12 mouse cellular contexts compared by ENCODE assay signal in genomic region chr12:25310293-25310946, GRCm38 (mm10).
DNase-seq lines count a peak whose midpoint lies in the region; ATAC-seq and TF ChIP-seq lines count a peak whose summit lies in the region.
"Had no signal": no experiment of that assay in that cellular context is flagged by ENCODE, and none has a peak within 500 bp of the region (broad histone marks: within the 10 kb centered on the region; RNA-seq: fewer than 3 reads in every experiment).

No protein-coding gene starts in this region.

- no peaks in the 10 kb centered on the region for H3K79me2 ChIP-seq in myocyte (ENCODE audit: control insufficient read depth, insufficient read depth)

- no peak overlapping the region for H3ac ChIP-seq in myocyte (ENCODE audit: control insufficient read depth, insufficient read length)

- H3K9me3 ChIP-seq in kidney, embryonic 16.5 days (ENCODE audit: low read length) = no peaks in the 10 kb centered on the region
- H3K9me3 ChIP-seq: embryonic facial prominence, embryonic 12.5 days had no signal

- peak; percentile 35 to 56 for DNase-seq in cerebellum, postnatal 10 days
- DNase-seq in cerebellum, postnatal 36 days = no peak
- DNase-seq in ovary, adult 18-20 months (ENCODE audit: low spot score) = peak; percentile 68
- no peak for DNase-seq in ovary, postnatal 10 days (ENCODE audit: low spot score)
- DNase-seq in spleen, postnatal 14 days (ENCODE audit: low spot score in 2 of 2) = no peak
- DNase-seq in layer of hippocampus, adult 2 months (ENCODE audit: low spot score in 2 of 2) = no peak
- DNase-seq: thymus, adult 2 months had no signal

- H3K4me3 ChIP-seq in kidney, embryonic 16.5 days (ENCODE audit: low read length) = no peak overlapping the region
- H3K4me3 ChIP-seq in myocyte = no peak overlapping the region
- no peak overlapping the region for H3K4me3 ChIP-seq in layer of hippocampus, adult 2 months
- H3K4me3 ChIP-seq: embryonic facial prominence, embryonic 12.5 days had no signal

- no peaks in the 10 kb centered on the region for H3K36me3 ChIP-seq in kidney, embryonic 16.5 days (ENCODE audit: insufficient read depth, low read length)
- no peaks in the 10 kb centered on the region for H3K36me3 ChIP-seq in myocyte (ENCODE audit: control insufficient read depth, insufficient read depth)
- H3K36me3 ChIP-seq: embryonic facial prominence, embryonic 12.5 days had no signal

- H3K4me2 ChIP-seq in kidney, embryonic 16.5 days (replicated peaks; ENCODE audit: low read depth, low read length) = no peak overlapping the region
- H3K4me2 ChIP-seq in myocyte (ENCODE audit: low read depth) = peak overlapping the region; percentile 58
- H3K4me2 ChIP-seq: embryonic facial prominence, embryonic 12.5 days had no signal

- H3K9ac ChIP-seq in kidney, embryonic 16.5 days (replicated peaks; ENCODE audit: low read length) = no peak overlapping the region
- H3K9ac ChIP-seq: embryonic facial prominence, embryonic 12.5 days had no signal

- no peaks in the 10 kb centered on the region for H3K27me3 ChIP-seq in kidney, embryonic 16.5 days (ENCODE audit: insufficient read depth, low read length)
- H3K27me3 ChIP-seq in myocyte (ENCODE audit: control insufficient read depth, insufficient read depth, insufficient read length) = no peaks in the 10 kb centered on the region
- H3K27me3 ChIP-seq: embryonic facial prominence, embryonic 12.5 days had no signal

- 41% methylated on average over 6 of the region's 6 CpGs for WGBS in kidney, embryonic 16.5 days

- peaks cover 9% of the 10 kb centered on the region for H3K4me1 ChIP-seq in kidney, embryonic 16.5 days (ENCODE audit: insufficient read depth, low read length)

- 0 out of 2 replicates have a peak, but pooled peaks have one; percentile 51 for ATAC-seq in kidney, embryonic 16.5 days (ENCODE audit: low FRiP score, low TSS enrichment)
- ATAC-seq: hindbrain, embryonic 16.5 days had no signal

- H3K27ac ChIP-seq in kidney, embryonic 16.5 days (ENCODE audit: low read length) = peak overlapping the region; percentile 48
- no peak overlapping the region for H3K27ac ChIP-seq in layer of hippocampus, adult 2 months
- H3K27ac ChIP-seq: embryonic facial prominence, embryonic 12.5 days; macrophage had no signal

- TF ChIP-seq POLR2A in myocyte (IDR thresholded peaks at IDR 0.05; ENCODE audit: insufficient read length, low read depth) = no peak

- no peak for TF ChIP-seq CTCF in layer of hippocampus, adult 2 months (conservative IDR thresholded peaks at IDR 0.05)

TF ChIP-seq in myocyte, 11 proteins besides CTCF, POLR2A, EP300 and RAD21:
- TF ChIP-seq MYOD1 (IDR thresholded peaks at IDR 0.05; ENCODE audit: control insufficient read depth in 1 of 3, insufficient read length in 2 of 3, low read depth in 2 of 3) = no peak
- TF ChIP-seq CEBPB (IDR thresholded peaks at IDR 0.05; ENCODE audit: insufficient read depth, poor library complexity, severe bottlenecking) = peak; percentile 46; the same call in 1 of the 2 replicates

Comparison
In these comparisons a context has a peak if more than half of its experiments do, and no peak if none do; other contexts are left out.
1. DNase-seq: peak in cerebellum, postnatal 10 days (2 of 2) and ovary, adult 18-20 months (single experiment); none in cerebellum, postnatal 36 days (0 of 2), ovary, postnatal 10 days (single experiment), spleen, postnatal 14 days (0 of 2) and layer of hippocampus, adult 2 months (0 of 2).